Mouse (Mus musculus): ENCODE data around the gene Dmgdh. TPM values are rescaled to one million over a fixed set of nuclear protein-coding genes. Genes with fewer than 3 reads are reported as not detected.
A peak's percentile ranks its signal among the peaks of the same experiment; 100 is the strongest.

Gene Dmgdh
- polyA plus RNA-seq (2016; fragmentation: Nextera tagmentation; extraction: Ambion mirVana) = 0.27 TPM in 1 of 2 replicates, not detected in the other

DNA sequence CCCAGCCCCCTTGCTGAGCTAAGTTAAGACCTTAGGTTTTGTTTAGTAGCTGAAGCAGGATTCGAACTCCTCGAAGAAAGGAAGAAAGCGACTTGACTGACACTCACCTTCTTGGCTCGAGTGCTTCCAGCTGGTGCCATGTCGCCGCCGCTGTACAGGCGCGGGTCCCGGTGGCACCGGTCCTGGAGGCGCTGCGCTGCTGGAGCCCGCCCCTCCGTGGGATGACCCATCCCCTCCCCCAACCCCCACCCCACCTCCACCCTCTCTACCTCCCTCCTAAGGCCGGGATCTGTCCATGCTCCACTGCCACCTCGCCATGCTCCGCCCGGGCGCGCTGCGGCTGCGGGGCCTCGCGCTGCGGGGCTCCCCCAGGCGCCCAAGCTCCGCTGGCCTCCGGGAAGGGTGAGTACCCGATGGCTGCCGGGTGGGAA lies at the start of gene Dmgdh, which contains the start of gene Bhmt2:
Gene Dmgdh, plus strand, starts transcription at position 303 of the 431 bp plus-strand sequence.
Gene Bhmt2, minus strand, starts transcription at position 172 of the 431 bp plus-strand sequence.
- Histone ChIP-seq H3K27me3 (ENCODE audit: insufficient read depth, poor library complexity, severe bottlenecking) (peaks cover 21% of the 10 kb centered on the region), H3K4me1 (replicated peaks) (peaks cover 11% of the 10 kb centered on the region), H3K9me3 (no peaks in the 10 kb centered on the region), H3K4me3 (peak within 1 kb of the TSS; percentile 42), H3K36me3 (no peaks in the 10 kb centered on the region), H3K27ac (no peak within 1 kb of the TSS)
- no peak for DNase-seq (ENCODE audit: low spot score)
- WGBS = 9% methylated on average over 31 of the region's 31 CpGs

DNA sequence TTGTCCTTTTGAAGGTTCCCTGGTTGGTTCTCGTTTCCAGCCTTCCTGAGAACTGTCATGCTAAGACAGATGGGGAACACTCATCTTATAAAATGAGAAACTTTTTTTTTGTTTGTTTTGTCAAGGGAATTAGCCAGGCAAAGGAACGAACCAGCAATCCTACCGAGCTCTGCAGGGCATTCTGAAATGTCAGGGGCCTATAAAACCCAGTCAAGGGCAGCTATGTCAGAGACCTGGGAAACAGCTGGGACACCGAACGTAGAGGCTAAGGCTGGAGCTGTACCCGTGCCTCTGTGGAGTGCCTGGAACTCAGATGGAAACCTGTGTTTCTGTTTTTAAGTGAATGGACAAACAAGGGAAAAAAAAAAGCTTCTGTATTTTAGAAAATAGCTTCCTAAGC lies 45.4 kb upstream of the Dmgdh start:
- H3K27me3 ChIP-seq (ENCODE audit: insufficient read depth, poor library complexity, severe bottlenecking) = no peaks in the 10 kb centered on the region
- DNase-seq (ENCODE audit: low spot score) = no peak
- H3K27ac ChIP-seq = no peak overlapping the region
- WGBS = 29% methylated on average over 6 of the region's 6 CpGs
- H3K4me3 ChIP-seq = no peak overlapping the region
- H3K9me3 ChIP-seq = no peaks in the 10 kb centered on the region
- 0 out of 2 replicates have a peak, but pooled peaks cover 4% of the 10 kb centered on the region for H3K4me1 ChIP-seq (replicated peaks)
- no peaks in the 10 kb centered on the region for H3K36me3 ChIP-seq

DNA sequence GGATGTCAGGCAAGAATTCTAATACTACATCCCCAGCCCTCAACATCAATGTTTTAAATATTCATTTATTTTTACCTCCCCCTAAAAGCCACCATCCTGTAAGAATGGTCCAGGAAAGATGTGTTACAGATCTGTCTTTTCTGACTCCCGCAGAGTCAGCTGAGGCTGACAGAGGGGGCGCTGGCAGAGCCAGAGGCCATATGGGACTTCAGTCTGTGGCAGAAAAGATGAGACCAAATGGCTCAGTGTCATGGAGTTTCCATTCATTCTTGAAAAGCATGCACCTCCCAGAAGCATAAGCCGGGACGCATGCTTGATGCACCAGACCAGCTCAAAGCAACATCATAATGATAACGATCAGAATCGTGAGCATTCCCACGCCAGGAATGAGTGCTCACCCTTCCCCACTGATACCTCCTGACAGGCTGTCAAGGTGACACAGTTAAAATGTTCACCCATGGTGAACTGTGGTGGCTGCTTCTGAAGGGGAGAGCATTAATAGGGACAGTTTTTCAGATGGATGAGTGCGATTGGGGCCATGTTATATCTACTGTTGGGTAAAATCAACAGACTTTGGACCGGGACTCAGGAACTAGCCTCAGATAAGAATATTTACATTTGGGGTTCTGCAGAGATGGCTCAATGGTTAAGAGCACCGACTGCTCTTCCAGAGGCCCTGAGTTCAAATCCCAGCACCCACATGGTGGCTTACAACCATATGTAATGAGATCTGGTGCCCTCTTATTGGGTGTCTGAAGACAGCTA lies 43.1 kb upstream of the Dmgdh start:
- 0 out of 2 replicates have a peak, but pooled peaks cover 4% of the 10 kb centered on the region for H3K4me1 ChIP-seq (replicated peaks)
- H3K27ac ChIP-seq = no peak overlapping the region
- WGBS = 88% methylated on average over 10 of the region's 10 CpGs
- H3K27me3 ChIP-seq (ENCODE audit: insufficient read depth, poor library complexity, severe bottlenecking) = no peaks in the 10 kb centered on the region
- H3K9me3 ChIP-seq = no peaks in the 10 kb centered on the region
- no peak overlapping the region for H3K4me3 ChIP-seq
- no peaks in the 10 kb centered on the region for H3K36me3 ChIP-seq
- DNase-seq (ENCODE audit: low spot score) = no peak

GRCm38 (mm10) chr13:93632927-93633326 lies 41.3 kb upstream of the Dmgdh start:
- no peak for DNase-seq (ENCODE audit: low spot score)
- WGBS = 83% methylated on average over 5 of the region's 5 CpGs
- H3K27me3 ChIP-seq (ENCODE audit: insufficient read depth, poor library complexity, severe bottlenecking) = no peaks in the 10 kb centered on the region

DNA sequence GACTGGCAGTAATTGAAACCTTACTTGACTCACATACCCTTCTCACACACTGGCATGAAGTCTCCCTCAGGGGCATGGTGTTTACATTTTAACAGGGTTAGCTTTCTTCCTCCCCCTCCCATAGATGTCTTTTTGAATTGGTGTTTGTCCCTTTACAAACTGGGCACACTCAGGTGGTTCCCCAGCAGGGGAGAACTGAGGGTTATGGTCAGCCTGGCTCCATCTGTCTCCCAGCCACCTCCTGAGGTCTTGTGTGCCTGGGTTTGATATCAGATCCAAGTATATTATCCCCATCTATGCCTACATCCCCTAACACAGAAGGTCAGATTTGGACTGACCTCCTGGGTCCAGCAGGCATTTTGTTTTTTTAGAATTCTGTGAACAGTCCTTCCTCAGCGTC lies 37.7 kb upstream of the Dmgdh start:
- Histone ChIP-seq H3K36me3 (no peaks in the 10 kb centered on the region), H3K27ac (no peak overlapping the region), H3K27me3 (ENCODE audit: insufficient read depth, poor library complexity, severe bottlenecking) (no peaks in the 10 kb centered on the region), H3K9me3 (no peaks in the 10 kb centered on the region), H3K4me1 (replicated peaks) (peaks cover 4% of the 10 kb centered on the region), H3K4me3 (no peak overlapping the region)
- no peak for DNase-seq (ENCODE audit: low spot score)
- 70% methylated on average over 1 of the region's 1 CpGs for WGBS

More at GRCm38 (mm10) chr13:93632927-93633326, 41.3 kb upstream of the Dmgdh start:
- H3K9me3 ChIP-seq = no peaks in the 10 kb centered on the region
- H3K36me3 ChIP-seq = no peaks in the 10 kb centered on the region
- no peak overlapping the region for H3K27ac ChIP-seq
- H3K4me1 ChIP-seq (replicated peaks) = peaks cover 8% of the 10 kb centered on the region
- no peak overlapping the region for H3K4me3 ChIP-seq

- H3K36me3 ChIP-seq = no peaks in the 10 kb centered on the region
- no peak within 1 kb of the TSS for H3K4me3 ChIP-seq
- no peak within 1 kb of the TSS; the same call in 1 of the 2 replicates for H3K27ac ChIP-seq
- peaks cover 4% of the 10 kb centered on the region for H3K4me1 ChIP-seq (replicated peaks)
- 69% methylated on average over 19 of the region's 19 CpGs for WGBS
- DNase-seq (ENCODE audit: low spot score) = no peak
- H3K27me3 ChIP-seq (ENCODE audit: insufficient read depth, poor library complexity, severe bottlenecking) = no peaks in the 10 kb centered on the region
- no peaks in the 10 kb centered on the region for H3K9me3 ChIP-seq
Observed at GRCm38 (mm10) chr13:93637282-93638245, 36.7 kb upstream of the Dmgdh start, which contains the start of gene Bhmt. TSS of gene Bhmt (minus strand) at chr13:93637961.

DNA sequence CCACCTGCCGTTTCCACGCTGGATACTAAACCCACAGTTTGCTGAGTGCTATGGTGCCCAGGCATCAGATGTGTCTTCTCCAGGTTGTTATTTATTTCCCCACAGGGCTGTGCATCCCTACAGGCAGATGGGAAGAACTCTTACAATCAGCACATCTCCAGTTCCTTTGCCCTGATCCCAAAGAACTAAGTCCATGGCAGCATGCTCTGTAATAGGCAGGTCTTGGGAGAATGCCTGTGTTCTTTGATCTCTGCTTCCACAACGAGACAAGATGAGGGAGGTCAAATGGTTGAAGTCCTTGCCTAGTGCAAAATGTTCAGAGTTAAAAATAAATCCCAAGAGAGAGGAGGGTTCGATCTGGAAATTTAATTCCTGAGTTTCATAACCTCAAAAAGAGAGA lies 34.6 kb upstream of the Dmgdh start:
- WGBS = 76% methylated on average over 4 of the region's 4 CpGs

GRCm38 (mm10) chr13:93648387-93649130 lies 25.7 kb upstream of the Dmgdh start:
- no peak for DNase-seq (ENCODE audit: low spot score)
- no peaks in the 10 kb centered on the region for H3K27me3 ChIP-seq (ENCODE audit: insufficient read depth, poor library complexity, severe bottlenecking)
- no peaks in the 10 kb centered on the region for H3K9me3 ChIP-seq
- no peak overlapping the region for H3K4me3 ChIP-seq
- H3K27ac ChIP-seq = no peak overlapping the region
- WGBS = 84% methylated on average over 7 of the region's 7 CpGs
- no peaks in the 10 kb centered on the region for H3K4me1 ChIP-seq (replicated peaks)
- H3K36me3 ChIP-seq = no peaks in the 10 kb centered on the region

More for the DNA sequence above, 34.6 kb upstream of the Dmgdh start:
- H3K36me3 ChIP-seq = no peaks in the 10 kb centered on the region
- DNase-seq (ENCODE audit: low spot score) = no peak
- H3K27ac ChIP-seq = no peak overlapping the region
- H3K4me3 ChIP-seq = no peak overlapping the region
- peaks cover 4% of the 10 kb centered on the region for H3K4me1 ChIP-seq (replicated peaks)
- no peaks in the 10 kb centered on the region for H3K9me3 ChIP-seq
- no peaks in the 10 kb centered on the region for H3K27me3 ChIP-seq (ENCODE audit: insufficient read depth, poor library complexity, severe bottlenecking)

- DNase-seq (ENCODE audit: low spot score) = no peak
- Histone ChIP-seq H3K9me3 (no peaks in the 10 kb centered on the region), H3K36me3 (no peaks in the 10 kb centered on the region), H3K27ac (no peak overlapping the region), H3K4me3 (no peak overlapping the region), H3K4me1 (replicated peaks) (peaks cover 6% of the 10 kb centered on the region), H3K27me3 (ENCODE audit: insufficient read depth, poor library complexity, severe bottlenecking) (no peaks in the 10 kb centered on the region)
- WGBS = 92% methylated on average over 6 of the region's 6 CpGs
Observed at GRCm38 (mm10) chr13:93653382-93653781, 20.9 kb upstream of the Dmgdh start.

DNA sequence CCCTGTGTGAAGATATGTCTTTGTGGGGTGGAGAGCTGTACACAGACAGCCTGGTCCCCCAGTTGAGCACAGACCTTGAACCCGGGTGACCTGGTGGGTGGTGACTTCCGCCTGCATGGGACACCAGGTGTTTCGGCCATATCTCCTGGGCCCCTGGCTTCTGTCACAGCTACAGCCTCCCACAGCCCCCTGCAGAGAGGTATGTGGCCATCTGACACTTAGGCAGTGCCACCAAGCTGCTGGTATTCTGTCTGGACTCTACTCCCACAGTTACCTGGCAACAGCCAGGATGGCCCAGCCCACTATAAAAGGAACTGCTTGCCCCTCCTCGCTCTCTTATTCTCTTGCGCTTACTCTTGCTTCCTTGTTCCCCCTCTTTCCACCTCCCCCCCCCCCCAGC lies 16.3 kb upstream of the Dmgdh start:
- H3K9me3 ChIP-seq = no peaks in the 10 kb centered on the region
- DNase-seq (ENCODE audit: low spot score) = no peak
- H3K27me3 ChIP-seq (ENCODE audit: insufficient read depth, poor library complexity, severe bottlenecking) = no peaks in the 10 kb centered on the region
- H3K4me1 ChIP-seq (replicated peaks) = peaks cover 11% of the 10 kb centered on the region
- 79% methylated on average over 5 of the region's 5 CpGs for WGBS
- H3K4me3 ChIP-seq = no peak overlapping the region
- H3K36me3 ChIP-seq = no peaks in the 10 kb centered on the region
- H3K27ac ChIP-seq = peak overlapping the region; percentile 43; the same call in 1 of the 2 replicates

DNA sequence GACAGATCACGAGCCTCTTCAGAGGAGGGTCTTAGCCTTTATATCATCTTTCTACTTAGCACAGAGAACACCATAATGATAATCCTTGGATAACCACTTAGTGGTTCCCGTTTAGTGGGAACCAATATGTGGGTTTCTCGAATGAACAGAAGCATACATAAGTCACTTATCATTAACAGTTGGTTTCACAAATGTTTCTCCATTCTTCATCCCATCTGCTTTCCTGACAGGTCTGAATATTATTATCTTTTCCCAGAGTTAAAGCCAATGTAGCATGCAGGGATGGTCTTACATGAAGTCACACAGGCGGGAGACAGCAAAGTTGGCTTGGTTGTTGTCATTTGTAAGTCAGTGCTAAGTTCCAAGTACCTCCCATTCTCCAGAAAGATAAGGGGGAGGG lies 6.6 kb upstream of the Dmgdh start:
- Histone ChIP-seq H3K27me3 (ENCODE audit: insufficient read depth, poor library complexity, severe bottlenecking) (0 out of 2 replicates have a peak, but pooled peaks cover 4% of the 10 kb centered on the region), H3K36me3 (no peaks in the 10 kb centered on the region), H3K4me1 (replicated peaks) (no peaks in the 10 kb centered on the region), H3K9me3 (no peaks in the 10 kb centered on the region), H3K27ac (no peak overlapping the region), H3K4me3 (no peak overlapping the region)
- no peak for DNase-seq (ENCODE audit: low spot score)
- WGBS = 89% methylated on average over 4 of the region's 4 CpGs

DNA sequence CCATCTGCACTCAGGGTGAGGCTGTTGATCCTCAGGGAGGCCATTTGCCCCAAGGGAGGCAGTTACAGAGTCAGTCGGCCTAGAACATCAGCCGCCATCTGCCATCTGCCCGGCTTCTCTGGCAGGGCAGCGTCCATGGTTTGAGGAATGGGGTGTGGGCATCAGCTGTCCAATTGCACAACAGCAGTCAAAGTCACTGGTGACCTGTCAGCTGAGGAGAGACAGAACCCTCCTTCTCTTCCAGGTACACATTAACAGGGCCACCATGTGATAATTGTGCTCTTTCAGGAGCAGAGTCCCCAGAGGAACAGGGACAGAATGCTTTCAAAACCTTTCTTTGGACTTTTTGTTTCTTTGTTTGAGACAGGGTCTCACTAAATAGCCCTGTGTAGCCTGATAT lies 1.9 kb upstream of the Dmgdh start:
- no peaks in the 10 kb centered on the region for H3K9me3 ChIP-seq
- H3K27ac ChIP-seq = no peak overlapping the region
- H3K4me1 ChIP-seq (replicated peaks) = peaks cover 11% of the 10 kb centered on the region
- DNase-seq (ENCODE audit: low spot score) = no peak
- peaks cover 21% of the 10 kb centered on the region for H3K27me3 ChIP-seq (ENCODE audit: insufficient read depth, poor library complexity, severe bottlenecking)
- 86% methylated on average over 4 of the region's 4 CpGs for WGBS
- H3K36me3 ChIP-seq = no peaks in the 10 kb centered on the region
- H3K4me3 ChIP-seq = no peak overlapping the region

All from hindbrain, embryonic 10.5 days (tissue).